Mouse (Mus musculus) MEL-GATA-1-ER (cell line): ENCODE data around the gene Pilrb2.
A peak's percentile ranks its signal among the peaks of the same experiment; 100 is the strongest.
"Not testable (repeated sequence)": the region's sequence is repeated elsewhere in the genome, so short reads cannot be mapped to it uniquely, and the experiment has no call there.

Source experiments
- DNase-seq: peaks from one replicate; pipeline ENCODE4 v3.0.0-alpha.2; 2012; ENCODE audit warnings: low read depth; ENCODE audit errors: extremely low read depth

Gene Pilrb2

DNA sequence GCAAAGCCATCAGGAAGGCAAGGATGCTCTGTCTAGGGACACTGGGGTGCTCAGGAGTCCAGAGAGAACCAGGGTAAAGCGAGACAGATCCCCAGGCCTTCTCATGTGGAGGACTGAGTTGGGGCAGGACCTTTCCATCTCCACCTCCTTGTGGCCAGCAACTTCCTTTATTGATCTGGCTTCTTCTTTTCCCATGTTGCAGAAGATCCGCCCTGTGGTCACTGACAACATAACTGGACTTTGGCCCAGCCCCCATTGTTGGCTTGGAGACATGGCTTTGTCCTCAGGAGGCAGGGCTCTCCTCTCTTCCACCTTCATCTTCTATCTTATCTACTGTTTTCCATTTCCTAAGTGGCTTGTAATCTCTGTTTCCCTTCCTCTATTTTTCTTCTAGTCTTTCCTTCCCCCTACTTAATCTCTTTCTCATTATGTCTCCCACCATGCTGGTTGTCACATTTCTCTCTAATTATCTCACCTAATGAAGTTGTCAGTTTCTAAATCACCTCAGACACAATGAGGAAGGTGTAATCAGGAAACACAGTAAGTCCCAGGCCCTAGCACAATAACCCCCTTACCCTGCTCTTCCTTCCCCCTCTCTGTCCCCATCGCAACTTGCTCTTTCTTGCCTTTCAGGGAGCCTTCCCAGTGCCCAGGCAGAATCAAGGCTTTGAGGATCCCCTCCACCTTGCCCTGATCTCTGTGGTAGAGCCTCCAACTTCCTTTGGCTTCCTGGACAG is at the start of gene Pilrb2:
Pilrb2 (minus strand) TSS at position 172 of the 737 bp plus-strand sequence.
- DNase-seq, result peak; percentile 51

DNA sequence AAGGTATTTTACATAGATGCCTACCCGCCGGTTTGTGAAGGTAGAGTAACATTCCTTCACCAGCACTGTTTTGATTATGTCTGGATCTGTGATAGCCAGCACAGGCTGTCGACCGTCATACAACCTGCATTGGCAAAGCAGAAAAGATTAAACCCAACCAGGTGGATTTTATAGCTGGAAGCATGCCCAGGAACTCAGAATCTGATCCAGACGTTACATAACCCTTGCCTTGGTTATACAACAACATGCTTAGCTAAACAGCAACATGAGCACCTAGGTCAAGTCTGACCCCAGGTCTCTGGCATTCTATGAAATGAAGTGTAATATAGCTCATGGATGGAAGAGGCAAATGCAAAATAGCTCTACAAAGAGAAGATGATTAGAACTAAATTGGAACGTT is 43.9 kb upstream of the Pilrb2 start:
- DNase-seq, result no peak

DNA sequence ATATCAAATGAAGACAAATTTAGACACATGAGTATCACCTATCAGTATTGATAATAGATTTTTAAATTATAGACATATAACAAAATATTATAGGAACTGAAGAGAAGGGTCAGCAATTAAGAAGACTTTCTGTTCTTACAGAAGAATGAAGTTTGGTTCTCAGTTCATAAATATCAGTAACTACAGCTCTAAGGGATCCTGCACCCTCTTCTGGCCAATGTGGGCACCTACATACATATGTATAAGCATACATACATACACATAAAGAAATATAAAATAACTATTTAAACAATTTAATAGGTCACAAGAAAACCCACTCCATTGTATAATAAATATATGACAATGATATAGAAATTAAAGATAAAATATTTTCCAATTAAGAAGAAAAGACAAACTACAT is 42.9 kb upstream of the Pilrb2 start:
- DNase-seq, result peak; percentile 19

DNA sequence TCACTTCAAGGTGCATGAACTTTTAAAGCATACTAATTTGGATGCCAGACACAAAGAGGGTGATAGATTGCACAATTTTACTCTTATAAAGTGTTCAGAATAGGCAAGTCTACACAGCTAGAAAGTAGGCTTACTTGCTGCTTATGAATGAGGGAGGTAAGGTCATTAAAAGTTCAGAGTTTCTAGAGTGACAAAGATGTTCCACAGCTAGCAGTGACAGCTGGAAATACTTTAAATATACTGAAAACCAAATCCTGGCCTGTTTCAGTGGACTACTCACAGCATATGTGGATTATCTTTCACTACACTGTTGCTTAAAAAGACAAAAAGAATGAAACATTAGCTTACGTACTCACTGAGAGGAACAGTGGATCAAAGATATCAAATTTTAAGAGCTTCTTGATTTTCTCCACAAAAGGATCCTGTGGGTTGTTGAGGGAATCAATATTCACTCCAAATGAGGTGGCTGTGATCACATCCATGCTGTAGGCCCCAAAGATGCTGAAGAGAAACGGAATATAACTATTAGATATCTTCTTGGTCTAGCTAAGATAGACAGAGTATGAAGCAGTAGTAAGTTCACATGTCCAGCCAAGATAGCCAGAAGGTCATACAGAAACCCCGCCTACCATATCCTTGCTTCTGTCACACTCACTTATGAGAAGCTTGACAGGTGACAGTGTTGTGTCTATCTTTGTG is 38.1 kb upstream of the Pilrb2 start:
- DNase-seq, result no peak

DNA sequence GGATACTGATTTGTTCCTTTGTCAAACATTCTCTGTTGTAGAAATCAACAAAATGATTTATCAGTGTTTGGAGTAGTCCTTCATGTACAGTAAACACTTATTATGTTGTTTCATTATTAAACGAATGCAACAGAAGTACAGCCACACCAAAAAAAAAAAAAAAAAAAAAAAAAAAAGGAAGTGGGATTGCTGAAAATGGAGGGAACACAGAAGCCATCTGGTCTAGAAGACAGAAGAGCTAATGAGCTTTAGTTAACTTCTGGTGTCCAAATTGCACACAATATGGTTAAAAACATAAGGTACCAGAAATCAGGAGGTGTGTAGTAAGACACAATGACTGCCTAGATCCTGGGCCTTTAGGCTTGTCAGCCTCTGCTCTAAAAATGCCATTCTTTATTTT is 26.2 kb upstream of the Pilrb2 start:
- DNase-seq, result no peak

DNA sequence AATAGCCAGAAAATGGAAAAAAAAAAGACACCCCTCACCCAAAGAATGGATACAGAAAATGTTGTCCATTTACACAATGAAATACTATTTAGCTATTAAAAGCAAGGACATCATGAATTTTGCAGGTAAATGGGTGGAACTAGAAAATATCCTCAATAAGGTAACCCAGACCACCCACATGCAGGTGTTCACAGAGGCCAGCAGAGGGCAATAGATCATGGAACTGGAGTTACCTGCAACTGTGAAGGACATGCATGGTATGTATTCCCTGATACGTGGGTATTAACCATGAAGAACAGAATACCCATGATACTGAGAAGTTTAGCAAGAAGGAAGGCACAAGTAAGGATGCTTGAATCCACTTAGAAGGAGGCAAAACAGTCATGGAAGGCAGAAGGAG is 21.3 kb upstream of the Pilrb2 start:
- no peak for DNase-seq

DNA sequence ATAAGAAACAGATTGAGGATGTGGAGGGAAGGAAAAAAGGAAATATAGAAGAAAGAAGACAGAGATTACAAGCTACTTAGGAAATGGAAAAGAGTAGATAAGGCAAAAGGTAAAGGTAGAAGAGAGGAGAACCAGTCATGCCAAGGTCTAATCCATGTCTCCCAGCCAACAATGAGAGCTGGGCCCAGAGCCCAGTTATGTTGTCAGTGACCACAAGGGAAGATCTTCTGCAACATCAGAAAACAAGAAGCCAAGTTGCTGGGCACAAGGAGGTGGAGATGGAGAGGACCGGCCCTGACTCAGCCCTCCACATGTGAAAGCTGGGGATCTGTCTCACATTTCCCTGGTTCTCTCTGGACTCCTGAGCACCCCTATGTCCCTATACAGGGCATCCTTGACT is 16.1 kb upstream of the Pilrb2 start:
- no peak for DNase-seq

DNA sequence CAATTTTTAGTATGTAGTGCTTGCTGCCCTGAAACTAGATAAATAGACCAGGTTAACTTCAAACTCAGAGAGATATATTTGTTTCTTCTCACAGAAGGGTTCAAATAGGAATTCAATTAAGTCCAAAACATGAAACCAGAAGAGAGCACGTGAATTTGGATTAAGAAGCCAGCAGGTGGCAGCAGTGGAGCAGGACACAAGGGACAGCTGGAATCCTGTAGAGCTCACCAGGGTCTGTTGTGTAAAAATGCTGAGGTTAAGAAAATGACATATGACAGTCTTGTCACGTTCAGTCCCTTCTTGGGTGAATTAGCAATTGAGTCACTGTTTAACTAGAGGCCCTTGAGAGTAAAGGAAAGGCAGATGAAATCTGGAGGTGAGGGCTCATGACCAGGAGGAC is 14.3 kb upstream of the Pilrb2 start:
- peak; percentile 54 for DNase-seq

DNA sequence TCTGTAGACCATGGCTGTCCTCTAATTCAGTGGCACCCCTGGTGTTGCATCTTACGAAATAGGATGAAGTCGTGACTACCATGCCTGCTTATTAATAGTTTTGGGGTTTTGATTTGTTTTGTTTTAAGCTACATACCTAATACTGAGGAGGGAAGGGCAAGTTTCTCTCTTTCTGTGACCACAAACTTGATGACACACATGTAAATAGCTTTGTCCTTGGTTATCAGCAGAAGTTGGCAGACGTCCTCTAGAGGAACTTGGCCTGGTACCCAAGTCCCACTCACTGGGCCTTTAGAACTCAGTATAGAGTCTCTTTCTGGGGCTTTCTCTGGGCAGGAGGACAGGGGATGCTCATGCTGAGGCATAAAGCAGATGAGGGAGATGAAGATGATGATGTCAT is 11.7 kb upstream of the Pilrb2 start:
- DNase-seq, result no peak

DNA sequence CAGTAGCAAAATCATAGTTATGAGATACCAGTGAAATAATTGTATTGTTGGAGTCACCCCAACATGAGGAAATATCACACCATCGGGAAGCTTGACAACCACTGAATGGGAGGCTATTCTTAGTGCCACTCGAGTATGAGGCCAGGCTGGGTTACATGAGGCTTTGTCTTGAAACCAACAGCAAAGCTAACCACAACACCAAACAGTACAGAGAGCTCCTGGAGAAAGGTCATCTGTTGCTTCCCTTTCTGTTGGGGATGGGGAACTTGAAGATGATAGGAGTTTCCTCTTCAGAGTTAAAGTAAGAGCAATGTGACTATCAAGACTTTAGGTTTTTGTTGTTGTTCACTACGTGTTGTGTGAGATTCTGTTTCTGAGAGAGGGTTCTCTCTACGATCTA is 11.3 kb upstream of the Pilrb2 start:
- peak; percentile 61 for DNase-seq

DNA sequence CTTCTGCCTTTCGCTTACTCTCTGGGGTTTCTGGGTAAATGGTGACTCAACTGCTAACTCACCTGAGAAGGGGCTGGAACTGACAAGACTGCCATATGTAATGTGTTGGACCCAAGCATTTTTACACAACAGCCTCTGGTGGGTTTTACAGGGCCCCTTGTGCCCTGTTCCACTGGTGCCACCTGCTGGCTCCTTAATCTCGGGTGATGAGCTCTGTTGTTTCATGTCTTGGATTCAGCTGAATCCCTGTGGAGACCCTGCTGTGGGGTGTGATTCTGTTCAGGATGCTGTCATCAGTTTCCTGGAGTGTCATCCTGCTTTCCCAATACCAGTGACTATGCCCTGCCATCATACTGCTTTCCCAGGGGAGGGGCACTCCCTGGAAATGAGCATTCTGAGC is 6.2 kb upstream of the Pilrb2 start:
- no peak for DNase-seq

DNA sequence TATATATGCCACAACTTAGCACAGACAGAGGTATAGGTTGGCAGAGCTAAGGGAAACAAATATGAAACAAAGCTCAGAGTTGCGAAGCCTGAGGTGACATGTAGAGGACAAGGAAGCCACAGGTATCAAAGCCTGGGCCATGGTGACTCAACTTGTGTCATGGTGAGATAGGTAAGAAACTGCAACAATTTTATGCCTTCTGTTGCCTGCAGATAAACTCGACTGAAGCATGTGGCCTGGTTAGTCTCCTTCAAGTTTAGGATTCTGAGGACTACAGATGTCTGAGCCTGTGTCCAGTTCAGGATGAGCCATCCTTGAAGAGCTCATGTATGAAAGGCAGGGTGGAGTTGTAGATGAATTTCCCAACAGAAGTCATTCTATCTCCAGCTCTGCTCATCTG is 3.4 kb upstream of the Pilrb2 start:
- DNase-seq, result no peak

DNA sequence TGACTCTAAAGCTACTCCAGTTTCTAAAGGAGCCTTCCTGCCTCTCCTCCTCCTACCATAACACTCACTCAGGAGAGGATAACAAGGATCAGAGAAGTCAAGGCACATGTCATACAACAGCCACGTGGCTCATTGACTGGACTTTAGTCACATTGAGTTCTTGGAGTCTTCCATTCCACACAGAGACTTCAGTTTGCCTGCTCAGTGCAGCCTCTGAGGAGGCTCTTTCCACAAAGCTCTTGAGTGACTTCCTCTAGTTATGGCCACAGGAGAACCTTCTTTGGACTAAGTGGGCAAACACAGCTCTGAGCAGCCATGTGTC is 727 bp upstream of the Pilrb2 start:
- not testable (repeated sequence) for DNase-seq

DNA sequence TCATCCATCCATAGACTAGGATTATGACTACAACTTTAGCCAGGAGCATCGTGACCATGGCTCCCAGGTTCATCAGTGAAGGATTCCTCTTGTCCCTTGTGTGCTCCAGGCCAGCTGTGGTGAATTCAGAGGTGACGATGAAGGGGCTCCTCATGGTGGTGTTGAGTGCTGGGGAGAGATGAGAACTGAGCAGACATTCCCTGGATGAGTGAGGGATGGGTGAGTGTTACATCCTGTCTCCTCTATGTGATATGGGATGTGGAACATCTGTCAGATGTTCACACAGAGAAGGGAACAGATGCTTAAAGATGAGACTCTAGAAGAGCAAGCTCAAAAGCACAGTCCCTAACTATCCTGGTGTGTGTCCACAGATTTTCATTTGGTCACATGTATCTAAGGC is 3.0 kb downstream of the Pilrb2 start:
- DNase-seq, result not testable (repeated sequence)

DNA sequence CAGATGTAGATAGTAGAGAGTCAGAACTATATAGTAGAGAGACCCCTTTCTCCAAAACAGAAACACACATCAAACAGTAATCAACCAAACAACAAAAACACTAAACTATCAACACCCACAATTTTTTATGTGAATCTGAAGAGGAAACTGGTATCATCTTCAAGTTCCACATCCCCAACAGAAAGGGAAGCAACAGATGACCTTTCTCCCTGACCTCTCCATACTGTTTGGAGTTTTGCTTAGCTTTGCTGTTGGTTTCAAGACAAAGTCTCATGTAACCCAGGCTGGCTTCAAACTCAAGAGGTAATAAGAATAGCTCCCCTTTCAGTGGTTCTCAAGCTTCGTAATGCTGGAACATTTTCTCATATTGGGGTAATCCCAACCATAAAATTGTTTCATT is 7.6 kb downstream of the Pilrb2 start:
- not testable (repeated sequence) for DNase-seq

DNA sequence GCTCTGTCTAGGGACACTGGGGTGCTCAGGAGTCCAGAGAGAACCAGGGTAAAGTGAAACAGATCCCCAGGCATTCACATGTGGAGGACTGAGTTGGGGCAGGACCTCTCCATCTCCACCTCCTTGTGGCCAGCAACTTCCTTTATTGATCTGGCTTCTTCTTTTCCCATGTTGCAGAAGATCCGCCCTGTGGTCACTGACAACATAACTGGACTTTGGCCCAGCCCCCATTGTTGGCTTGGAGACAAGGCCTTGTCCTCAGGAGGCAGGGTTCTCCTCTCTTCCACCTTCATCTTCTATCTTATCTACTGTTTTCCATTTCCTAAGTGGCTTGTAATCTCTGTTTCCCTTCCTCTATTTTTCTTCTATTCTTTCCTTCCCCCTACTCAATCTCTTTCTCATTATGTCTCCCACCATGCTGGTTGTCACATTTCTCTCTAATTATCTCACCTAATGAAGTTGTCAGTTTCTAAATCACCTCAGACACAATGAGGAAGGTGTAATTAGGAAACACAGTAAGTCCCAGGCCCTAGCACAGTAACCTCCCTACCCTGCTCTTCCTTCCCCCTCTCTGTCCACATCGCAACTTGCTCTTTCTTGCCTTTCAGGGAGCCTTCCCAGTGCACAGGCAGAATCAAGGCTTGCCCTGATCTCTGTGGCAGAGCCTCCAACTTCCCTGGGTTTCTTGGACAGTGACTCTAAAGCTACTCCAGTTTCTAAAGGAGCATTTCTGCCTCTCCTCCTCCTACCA is 13.5 kb downstream of the Pilrb2 start, which contains the start of gene Pilrb1:
Pilrb1 (minus strand) TSS at position 147 of the 751 bp plus-strand sequence.
- DNase-seq, result not testable (repeated sequence)

DNA sequence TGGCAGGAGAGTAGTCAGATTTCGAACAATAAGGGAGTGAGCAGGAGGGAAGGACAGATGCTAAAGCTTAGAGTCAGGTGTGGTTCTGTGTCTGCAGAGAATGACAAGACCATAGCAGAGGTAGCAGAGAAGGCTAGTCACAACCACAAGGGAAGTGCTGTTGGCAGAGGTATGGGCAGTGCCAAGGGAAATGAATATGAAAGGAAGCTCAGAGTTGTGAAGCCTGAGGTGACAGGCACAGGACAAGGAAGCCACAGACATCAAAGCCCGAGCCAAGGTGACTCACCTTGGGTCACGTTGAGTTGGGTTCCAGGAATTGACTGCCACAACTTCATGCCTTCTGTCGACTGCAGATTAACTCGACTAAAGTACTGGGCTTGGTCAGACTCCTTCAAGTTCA is 14.7 kb downstream of the Pilrb2 start:
- DNase-seq, result not testable (repeated sequence)

DNA sequence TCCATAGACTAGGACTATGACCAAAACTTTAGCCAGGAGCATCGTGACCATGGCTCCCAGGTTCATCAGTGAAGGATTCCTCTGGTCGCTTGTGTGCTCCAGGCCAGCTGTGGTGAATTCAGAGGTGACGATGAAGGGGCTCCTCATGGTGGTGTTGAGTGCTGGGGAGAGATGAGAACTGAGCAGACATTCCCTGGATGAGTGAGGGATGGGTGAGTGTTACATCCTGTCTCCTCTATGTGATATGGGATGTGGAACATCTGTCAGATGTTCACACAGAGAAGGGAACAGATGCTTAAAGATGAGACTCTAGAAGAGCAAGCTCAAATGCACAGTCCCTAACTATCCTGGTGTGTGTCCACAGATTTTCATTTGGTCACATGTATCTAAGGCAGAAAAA is 16.7 kb downstream of the Pilrb2 start:
- DNase-seq, result not testable (repeated sequence)

DNA sequence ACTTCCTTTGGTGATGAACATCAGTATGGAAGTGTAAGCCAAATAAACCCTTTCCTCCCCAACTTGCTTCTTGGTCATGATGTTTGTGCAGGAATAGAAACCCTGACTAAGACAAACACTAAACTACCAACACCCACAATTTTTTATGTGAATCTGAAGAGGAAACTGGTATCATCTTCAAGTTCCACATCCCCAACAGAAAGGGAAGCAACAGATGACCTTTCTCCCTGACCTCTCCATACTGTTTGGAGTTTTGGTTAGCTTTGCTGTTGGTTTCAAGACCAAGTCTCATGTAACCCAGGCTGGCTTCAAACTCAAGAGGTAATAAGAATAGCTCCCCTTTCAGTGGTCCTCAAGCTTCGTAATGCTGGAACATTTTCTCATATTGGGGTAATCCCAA is 21.3 kb downstream of the Pilrb2 start:
- not testable (repeated sequence) for DNase-seq

DNA sequence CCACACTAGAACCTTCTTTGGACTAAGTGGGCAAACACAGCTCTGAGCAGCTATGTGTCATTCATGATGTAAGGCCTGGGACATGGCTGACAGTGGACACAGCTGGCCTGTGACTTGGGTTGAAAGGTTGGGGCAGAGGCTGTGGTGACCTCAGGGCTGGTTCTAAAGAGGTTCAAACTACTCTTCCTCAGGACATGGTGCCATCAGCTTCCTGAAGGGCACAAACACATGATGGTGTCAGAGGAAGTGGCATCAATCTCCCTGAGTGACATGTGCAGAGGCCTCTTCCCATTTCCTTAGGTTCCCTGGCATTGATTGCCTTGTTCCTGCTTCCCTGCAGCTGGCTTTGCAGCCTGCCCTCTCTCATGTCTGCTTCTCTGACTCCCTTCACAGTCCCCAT is 34.5 kb downstream of the Pilrb2 start:
- DNase-seq, result not testable (repeated sequence)

DNA sequence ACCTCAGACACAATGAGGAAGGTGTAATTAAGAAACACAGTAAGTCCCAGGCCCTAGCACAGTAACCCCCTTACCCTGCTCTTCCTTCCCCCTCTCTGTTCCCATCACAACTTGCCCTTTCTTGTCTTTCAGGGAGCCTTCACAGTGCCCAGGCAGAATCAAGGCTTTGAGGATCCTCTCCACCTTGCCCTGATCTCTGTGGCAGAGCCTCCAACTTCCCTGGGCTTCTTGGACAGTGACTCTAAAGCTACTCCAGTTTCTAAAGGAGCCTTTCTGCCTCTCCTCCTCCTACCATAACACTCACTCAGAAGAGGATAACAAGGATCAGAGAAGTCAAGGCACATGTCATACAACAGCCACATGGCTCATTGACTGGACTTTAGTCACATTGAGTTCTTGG is 35.0 kb downstream of the Pilrb2 start:
- no peak for DNase-seq

DNA sequence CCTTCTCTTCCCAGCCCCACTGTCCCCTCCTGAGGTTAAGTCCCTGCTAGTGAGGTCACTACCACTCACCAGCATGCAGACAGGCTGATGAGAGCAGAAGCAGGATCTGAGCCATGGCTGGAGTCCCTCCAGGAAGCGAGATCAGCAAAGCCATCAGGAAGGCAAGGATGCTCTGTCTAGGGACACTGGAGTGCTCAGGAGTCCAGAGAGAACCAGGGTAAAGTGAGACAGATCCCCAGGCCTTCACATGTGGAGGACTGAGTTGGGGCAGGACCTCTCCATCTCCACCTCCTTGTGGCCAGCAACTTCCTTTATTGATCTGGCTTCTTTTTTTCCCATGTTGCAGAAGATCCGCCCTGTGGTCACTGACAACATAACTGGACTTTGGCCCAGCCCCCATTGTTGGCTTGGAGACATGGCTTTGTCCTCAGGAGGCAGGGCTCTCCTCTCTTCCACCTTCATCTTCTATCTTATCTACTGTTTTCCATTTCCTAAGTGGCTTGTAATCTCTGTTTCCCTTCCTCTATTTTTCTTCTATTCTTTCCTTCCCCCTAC is 35.6 kb downstream of the Pilrb2 start, which contains the start of gene Pilra:
Pilra (minus strand) TSS at position 316 of the 555 bp plus-strand sequence.
- not testable (repeated sequence) for DNase-seq
